Mouse (Mus musculus) MEL (cell line): ENCODE results near the gene Usp38. TPM values are rescaled to one million over a fixed set of nuclear protein-coding genes. Genes with fewer than 3 reads are reported as not detected.
A peak's percentile ranks its signal among the peaks of the same experiment; 100 is the strongest.

Source experiments
- DNase-seq: peaks from one replicate; pipeline ENCODE4 v3.0.0; 2011; ENCODE audit warnings: low read depth, low spot score
- H3K27ac ChIP-seq: 2 replicates; pipeline ENCODE4 v1.5.1; 2012; ENCODE audit warnings: low read depth, mild to moderate bottlenecking, control low read depth, low read length, moderate library complexity; ENCODE audit not compliant: control insufficient read depth
- H3K27me3 ChIP-seq, 2 experiments: fragments of 150-350 bp in 1 of 2; sonication (generic) in 1 of 2; 2 replicates each; pipeline ENCODE4 v1.6.1; 2012; ENCODE audit warnings: low read length in 2 of 2, mild to moderate bottlenecking in 2 of 2, improper control_type of control experiment in 1 of 2, moderate library complexity in 1 of 2; ENCODE audit not compliant: insufficient read depth in 2 of 2, control insufficient read depth in 1 of 2
- H3K36me3 ChIP-seq, 2 experiments: 2 replicates each; pipeline ENCODE4 v1.6.1; 2012 to 2014; ENCODE audit warnings: low read length in 2 of 2, improper control_type of control experiment in 1 of 2, inconsistent platforms in 1 of 2, mild to moderate bottlenecking in 1 of 2; ENCODE audit not compliant: insufficient read depth in 2 of 2, control insufficient read depth in 1 of 2
- H3K4me1 ChIP-seq, 2 experiments: fragments of 150-350 bp in 1 of 2; sonication (generic) in 1 of 2; 2 replicates each; pipeline ENCODE4 v1.6.1; 2012; ENCODE audit warnings: low read length in 2 of 2, improper control_type of control experiment in 1 of 2, mild to moderate bottlenecking in 1 of 2; ENCODE audit not compliant: insufficient read depth in 2 of 2, control insufficient read depth in 1 of 2
- H3K4me3 ChIP-seq, 2 experiments: fragments of 150-350 bp in 1 of 2; sonication (generic) in 1 of 2; 2 replicates each; pipeline ENCODE4 v1.5.1; 2012; ENCODE audit warnings: low read depth in 2 of 2, low read length in 2 of 2, mild to moderate bottlenecking in 2 of 2, moderate library complexity in 2 of 2, control low read depth in 1 of 2, improper control_type of control experiment in 1 of 2; ENCODE audit not compliant: control insufficient read depth in 1 of 2, insufficient read depth in 1 of 2
- H3K79me2 ChIP-seq: 2 replicates; pipeline ENCODE4 v1.6.1; 2012; ENCODE audit warnings: mild to moderate bottlenecking, low read length, moderate library complexity; ENCODE audit not compliant: control insufficient read depth, poor library complexity, insufficient read depth
- H3K9ac ChIP-seq: 2 replicates; pipeline ENCODE4 v1.6.1; 2012; ENCODE audit warnings: low read depth, mild to moderate bottlenecking, control low read depth, low read length, moderate library complexity; ENCODE audit not compliant: control insufficient read depth, poor library complexity, severe bottlenecking
- H3K9me3 ChIP-seq: fragments of 150-350 bp; sonication (generic); replicated peaks from 2 replicates; pipeline ENCODE4 v1.6.1; 2012; ENCODE audit warnings: mild to moderate bottlenecking, low read length, improper control_type of control experiment, moderate library complexity; ENCODE audit not compliant: insufficient read depth
- CHD2 ChIP-seq: IDR thresholded peaks from 2 replicates; pipeline ENCODE4 v1.6.1; 2011; ENCODE audit warnings: low read length, improper control_type of control experiment
- EP300 ChIP-seq, 2 experiments: IDR thresholded peaks; 2 replicates each; pipeline ENCODE4 v1.6.1; 2011; ENCODE audit warnings: improper control_type of control experiment in 2 of 2, low read length in 2 of 2, low read depth in 1 of 2, mild to moderate bottlenecking in 1 of 2
- GATA1 ChIP-seq: IDR thresholded peaks from 2 replicates; pipeline ENCODE4 v1.6.1; 2011; ENCODE audit warnings: low read depth, low read length, improper control_type of control experiment
- MEF2A ChIP-seq: IDR thresholded peaks from 2 replicates; pipeline ENCODE4 v1.6.1; 2014; ENCODE audit warnings: low read depth, mild to moderate bottlenecking, inconsistent platforms, low read length, improper control_type of control experiment; ENCODE audit not compliant: poor library complexity, insufficient replicate concordance, severe bottlenecking; ENCODE audit errors: extremely low read depth
- MXI1 ChIP-seq: IDR thresholded peaks from 2 replicates; pipeline ENCODE4 v1.6.1; 2011; ENCODE audit warnings: mild to moderate bottlenecking, low read depth, low read length, improper control_type of control experiment
- POLR2AphosphoS5 ChIP-seq: IDR thresholded peaks from 2 replicates; pipeline ENCODE4 v1.6.1; 2012; ENCODE audit warnings: low read depth, borderline replicate concordance, mild to moderate bottlenecking, inconsistent platforms, low read length, moderate library complexity, mixed read lengths
- RCOR1 ChIP-seq: IDR thresholded peaks from 2 replicates; pipeline ENCODE4 v1.6.1; 2012; ENCODE audit warnings: low read depth, mild to moderate bottlenecking, inconsistent platforms, low read length, improper control_type of control experiment
- TCF12 ChIP-seq: IDR thresholded peaks from 2 replicates; pipeline ENCODE4 v1.6.1; 2014; ENCODE audit warnings: low read depth, mild to moderate bottlenecking, inconsistent platforms, low read length, improper control_type of control experiment, moderate library complexity
- ZNF384 ChIP-seq: IDR thresholded peaks from 2 replicates; pipeline ENCODE4 v1.6.1; 2012; ENCODE audit warnings: low read depth, mild to moderate bottlenecking, inconsistent platforms, low read length, improper control_type of control experiment
- polyA plus RNA-seq, 2 experiments: library from polyadenylated mRNA; stranded (reverse) in 1 of 2; unstranded in 1 of 2; fragments of >175 nt in 1 of 2; fragments of >200 nt in 1 of 2; gene quantifications; 2 replicates each; pipeline versions ENCODE4 v1.2.1 to v1.2.4; 2012; ENCODE audit warnings: low replicate concordance in 2 of 2, low read depth in 1 of 2; ENCODE audit not compliant: insufficient read length in 2 of 2, insufficient read depth in 1 of 2, missing spikeins in 1 of 2
- total RNA-seq: library from RNA; depleted of rRNA; stranded (reverse); fragments of 300-350 nt; gene quantifications from 2 replicates; pipeline ENCODE4 v1.2.3, GENCODE M21; 2012; rRNA removed

Usp38 gene
- total and polyA plus RNA-seq, 3 experiments, result 22.6 to 32.3 TPM; not detected in 1

DNA sequence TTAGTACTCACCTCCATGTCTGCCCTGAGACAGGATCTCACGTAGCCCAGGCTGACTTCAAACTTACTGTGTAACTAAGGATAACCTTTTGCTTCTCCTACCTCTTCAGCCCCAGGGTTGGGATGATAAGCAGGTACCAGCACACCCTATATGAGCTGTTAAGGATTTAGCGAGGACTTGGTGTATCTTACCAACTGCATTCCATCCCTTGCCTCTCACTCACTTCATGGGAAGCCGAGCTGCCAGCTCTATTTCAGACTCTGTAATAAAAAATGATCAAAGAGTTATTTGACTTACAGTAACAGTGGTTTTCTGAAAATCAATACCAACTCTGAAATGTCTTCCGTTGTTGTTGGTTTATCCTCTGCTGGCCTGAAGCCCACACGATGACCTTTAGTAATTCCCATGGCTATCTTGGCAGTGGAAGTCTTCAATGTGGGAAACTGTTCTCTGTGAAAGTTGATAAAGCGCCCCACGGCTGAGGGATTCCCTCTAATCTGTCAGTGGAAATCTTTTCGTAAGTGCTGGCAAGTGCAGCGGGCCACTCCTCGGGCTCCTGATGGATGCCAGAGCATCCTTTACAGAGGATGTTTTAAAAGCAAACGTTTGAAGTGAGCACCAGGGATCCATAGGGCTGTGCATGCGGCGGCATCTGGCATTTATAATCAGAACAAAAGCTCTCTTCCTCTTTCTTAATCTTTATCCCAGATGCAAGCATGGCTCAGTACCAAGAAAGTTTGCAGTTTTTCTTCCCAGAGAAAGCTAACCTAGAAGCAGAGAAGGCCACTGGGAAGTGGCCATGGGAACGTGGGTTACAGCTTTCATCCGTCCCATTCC is 76.7 kb downstream of the Usp38 start:
- DNase-seq, result peak; percentile 46
- H3K9me3 ChIP-seq, result no peaks in the 10 kb centered on the region
- H3K4me3 ChIP-seq, result no peak overlapping the region
- peaks cover 0 to 10% of the 10 kb centered on the region in 2 experiments; a peak in 2 of 4 replicates for H3K36me3 ChIP-seq
- no peaks in the 10 kb centered on the region; a peak in 1 of 4 replicates for H3K27me3 ChIP-seq
- peaks cover 0 to 11% of the 10 kb centered on the region in 2 experiments; a peak in 2 of 4 replicates for H3K4me1 ChIP-seq
- H3K9ac ChIP-seq, result no peak overlapping the region
- H3K79me2 ChIP-seq, result no peaks in the 10 kb centered on the region
- H3K27ac ChIP-seq, result no peak overlapping the region
- peak; percentile 2; the same call in 1 of the 2 replicates for TF ChIP-seq GATA1
- TF ChIP-seq EP300 (IDR thresholded peaks at IDR 0.05; ENCODE audit: low read depth in 1 of 2, low read length in 2 of 2), result peak in 1 of 2 experiments; percentile 68; a peak in 2 of 4 replicates
- peak; percentile 76 for TF ChIP-seq RCOR1
- no peak for TF ChIP-seq POLR2AphosphoS5
- no peak for TF ChIP-seq TCF12
- TF ChIP-seq MEF2A, result no peak
- no peak for TF ChIP-seq MXI1
- TF ChIP-seq ZNF384, result no peak
- TF ChIP-seq CHD2, result no peak

Other genes starting within 250 kb of the Usp38 start
- gene Gab1, start 134.4 kb downstream of the Usp38 start, total RNA-seq, result 3.8 and 4.0 TPM in 2 replicates
- gene Gab1, start 134.4 kb downstream of the Usp38 start, polyA plus RNA-seq, result 1 to 10 TPM in 1 of 2 experiments, not detected in 1; 8.1 TPM